Mouse (Mus musculus) limb, embryonic 10.5 days (tissue): ENCODE measurements around the gene Dnajc28. TPM values are rescaled to one million over a fixed set of nuclear protein-coding genes. Genes with fewer than 3 reads are reported as not detected.

Experiments
- DNase-seq: peaks from one replicate; pipeline ENCODE4 v3.0.0-alpha.2; 2017; ENCODE audit warnings: low spot score
- H3K27ac ChIP-seq: fragments of 300-500 bp; sonication (generic); 2 replicates; pipeline ENCODE4 v1.5.1; 2016; ENCODE audit warnings: mild to moderate bottlenecking
- H3K27me3 ChIP-seq: fragments of 300-500 bp; sonication (generic); 2 replicates; pipeline ENCODE4 v1.6.1; 2016; ENCODE audit warnings: low read depth, mild to moderate bottlenecking; ENCODE audit not compliant: poor library complexity, severe bottlenecking
- H3K36me3 ChIP-seq: fragments of 300-500 bp; sonication (generic); 2 replicates; pipeline ENCODE4 v1.6.1; 2016; ENCODE audit warnings: mild to moderate bottlenecking, moderate library complexity
- H3K4me1 ChIP-seq: fragments of 300-500 bp; sonication (generic); 2 replicates; pipeline ENCODE4 v1.6.1; 2016
- H3K4me3 ChIP-seq: fragments of 300-500 bp; sonication (generic); 2 replicates; pipeline ENCODE4 v1.5.1; 2016; ENCODE audit warnings: mild to moderate bottlenecking, moderate library complexity
- H3K9me3 ChIP-seq: fragments of 300-500 bp; sonication (generic); replicated peaks from 2 replicates; pipeline ENCODE4 v1.6.1; 2016; ENCODE audit warnings: mild to moderate bottlenecking
- WGBS: fragments of 180-500 bp; shearing (Covaris S2); methylation state at CpG from one replicate; pipeline ENCODE4 v1.1.7; 2016; 5-methylcytosine and 5-hydroxymethylcytosine counted together
- polyA plus RNA-seq: library from polyadenylated mRNA; unstranded; fragments of >200 nt; fragmentation: Nextera tagmentation; extraction: Ambion mirVana; gene quantifications from 2 replicates; pipeline ENCODE4 v1.2.1, GENCODE M21; 2016

Gene Dnajc28
- polyA plus RNA-seq: 3.0 and 4.6 TPM in 2 replicates

GRCm38 (mm10) chr16:91618511-91619501, at the start of gene Dnajc28:
TSS of gene Dnajc28 (minus strand) at chr16:91619026.
- Histone ChIP-seq H3K4me3 (peak within 1 kb of the TSS; percentile 80), H3K36me3 (peaks cover 42% of the 10 kb centered on the region), H3K27ac (peak within 1 kb of the TSS; percentile 79), H3K9me3 (no peaks in the 10 kb centered on the region), H3K4me1 (no peaks in the 10 kb centered on the region; the same call in 1 of the 2 replicates), H3K27me3 (peaks cover 14% of the 10 kb centered on the region; the same call in 1 of the 2 replicates)
- WGBS: 10% methylated on average over 39 of the region's 39 CpGs
- DNase-seq: peak; percentile 76

- 92% methylated on average over 3 of the region's 3 CpGs for WGBS
- no peak overlapping the region for H3K27ac ChIP-seq
- H3K9me3 ChIP-seq: no peaks in the 10 kb centered on the region
- no peak for DNase-seq
- no peak overlapping the region for H3K4me3 ChIP-seq
- no peaks in the 10 kb centered on the region for H3K27me3 ChIP-seq
- no peaks in the 10 kb centered on the region for H3K4me1 ChIP-seq
- peaks cover 100% of the 10 kb centered on the region for H3K36me3 ChIP-seq
These were observed 45.0 kb upstream of the Dnajc28 start for GRCm38 (mm10) chr16:91663795-91664194.

- H3K36me3 ChIP-seq: peaks cover 100% of the 10 kb centered on the region
- H3K4me3 ChIP-seq: no peak overlapping the region
- no peak for DNase-seq
- no peak overlapping the region for H3K27ac ChIP-seq
- no peaks in the 10 kb centered on the region for H3K9me3 ChIP-seq
- H3K4me1 ChIP-seq: no peaks in the 10 kb centered on the region
- H3K27me3 ChIP-seq: no peaks in the 10 kb centered on the region
- 97% methylated on average over 16 of the region's 16 CpGs for WGBS
These were observed 43.5 kb upstream of the Dnajc28 start for GRCm38 (mm10) chr16:91662336-91662735.

- Histone ChIP-seq H3K9me3 (no peaks in the 10 kb centered on the region), H3K4me3 (no peak overlapping the region), H3K27ac (no peak overlapping the region), H3K27me3 (no peaks in the 10 kb centered on the region), H3K36me3 (peaks cover 100% of the 10 kb centered on the region), H3K4me1 (no peaks in the 10 kb centered on the region)
- no peak for DNase-seq
- 89% methylated on average over 1 of the region's 1 CpGs for WGBS
These were observed 42.6 kb upstream of the Dnajc28 start for GRCm38 (mm10) chr16:91661397-91661796.

GRCm38 (mm10) chr16:91659798-91660197, 41.0 kb upstream of the Dnajc28 start:
- Histone ChIP-seq H3K4me3 (no peak overlapping the region), H3K9me3 (no peaks in the 10 kb centered on the region), H3K27me3 (no peaks in the 10 kb centered on the region), H3K4me1 (no peaks in the 10 kb centered on the region), H3K36me3 (peaks cover 100% of the 10 kb centered on the region), H3K27ac (no peak overlapping the region)
- WGBS: 98% methylated on average over 20 of the region's 20 CpGs
- DNase-seq: no peak

- WGBS: 98% methylated on average over 5 of the region's 5 CpGs
- Histone ChIP-seq H3K4me1 (no peaks in the 10 kb centered on the region), H3K36me3 (peaks cover 100% of the 10 kb centered on the region), H3K9me3 (no peaks in the 10 kb centered on the region), H3K27ac (no peak overlapping the region), H3K4me3 (no peak overlapping the region), H3K27me3 (no peaks in the 10 kb centered on the region)
- no peak for DNase-seq
These were observed 39.6 kb upstream of the Dnajc28 start for GRCm38 (mm10) chr16:91658471-91658870.

- Histone ChIP-seq H3K27me3 (no peaks in the 10 kb centered on the region), H3K4me3 (no peak overlapping the region), H3K9me3 (no peaks in the 10 kb centered on the region), H3K36me3 (peaks cover 100% of the 10 kb centered on the region), H3K27ac (no peak overlapping the region), H3K4me1 (no peaks in the 10 kb centered on the region)
- DNase-seq: no peak
- WGBS: 98% methylated on average over 17 of the region's 17 CpGs
These were observed 38.5 kb upstream of the Dnajc28 start for GRCm38 (mm10) chr16:91657285-91657684.

DNA sequence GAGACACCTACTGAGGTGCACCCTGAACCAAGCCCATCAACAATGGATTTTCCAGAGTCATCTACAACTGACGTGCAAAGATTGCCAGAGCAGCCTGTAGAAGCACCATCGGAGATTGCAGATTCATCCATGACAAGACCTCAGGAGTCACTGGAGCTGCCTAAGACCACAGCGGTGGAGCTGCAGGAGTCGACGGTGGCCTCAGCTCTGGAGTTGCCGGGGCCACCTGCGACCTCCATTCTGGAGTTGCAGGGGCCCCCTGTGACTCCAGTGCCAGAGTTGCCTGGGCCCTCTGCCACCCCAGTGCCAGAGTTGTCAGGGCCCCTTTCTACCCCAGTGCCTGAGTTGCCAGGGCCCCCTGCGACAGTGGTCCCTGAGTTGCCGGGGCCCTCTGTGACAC, 36.5 kb upstream of the Dnajc28 start:
- Histone ChIP-seq H3K9me3 (no peaks in the 10 kb centered on the region), H3K27me3 (no peaks in the 10 kb centered on the region), H3K27ac (no peak overlapping the region), H3K36me3 (peaks cover 97% of the 10 kb centered on the region), H3K4me1 (no peaks in the 10 kb centered on the region), H3K4me3 (no peak overlapping the region)
- WGBS: 95% methylated on average over 9 of the region's 9 CpGs
- DNase-seq: no peak

GRCm38 (mm10) chr16:91652191-91652590, 33.4 kb upstream of the Dnajc28 start:
- Histone ChIP-seq H3K36me3 (peaks cover 68% of the 10 kb centered on the region), H3K27ac (no peak overlapping the region), H3K4me3 (no peak overlapping the region), H3K9me3 (no peaks in the 10 kb centered on the region), H3K4me1 (peaks cover 4% of the 10 kb centered on the region), H3K27me3 (no peaks in the 10 kb centered on the region)
- no peak for DNase-seq
- WGBS: 95% methylated on average over 3 of the region's 3 CpGs

- no peaks in the 10 kb centered on the region for H3K27me3 ChIP-seq
- no peaks in the 10 kb centered on the region for H3K9me3 ChIP-seq
- H3K4me3 ChIP-seq: no peak overlapping the region
- no peak overlapping the region for H3K27ac ChIP-seq
- DNase-seq: no peak
- H3K36me3 ChIP-seq: peaks cover 44% of the 10 kb centered on the region
- H3K4me1 ChIP-seq: peaks cover 12% of the 10 kb centered on the region
These were observed 31.0 kb upstream of the Dnajc28 start for GRCm38 (mm10) chr16:91649781-91650180.

- Histone ChIP-seq H3K4me1 (peaks cover 12% of the 10 kb centered on the region), H3K27ac (no peak overlapping the region), H3K27me3 (no peaks in the 10 kb centered on the region), H3K4me3 (peak overlapping the region; percentile 88), H3K9me3 (no peaks in the 10 kb centered on the region), H3K36me3 (peaks cover 39% of the 10 kb centered on the region)
- DNase-seq: no peak
- WGBS: 73% methylated on average over 3 of the region's 3 CpGs
These were observed 30.4 kb upstream of the Dnajc28 start for GRCm38 (mm10) chr16:91649246-91649645.

DNA sequence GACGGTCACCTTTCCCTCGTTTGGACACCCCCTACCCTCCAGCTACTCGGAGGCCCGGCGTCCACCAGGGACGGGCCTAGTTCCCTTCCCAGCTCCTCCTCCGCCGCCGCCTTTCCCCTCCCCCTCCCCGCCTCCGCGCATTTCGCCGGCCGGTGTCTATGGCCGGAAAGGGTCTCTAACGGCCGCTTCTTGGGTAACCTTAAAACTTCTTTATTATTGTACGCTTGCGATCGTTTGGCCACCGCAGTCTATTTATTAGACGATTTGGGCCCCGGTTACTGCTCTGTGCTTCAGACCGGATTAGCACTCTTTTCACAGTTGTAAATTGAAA, 29.4 kb upstream of the Dnajc28 start:
- Histone ChIP-seq H3K36me3 (peaks cover 31% of the 10 kb centered on the region), H3K27me3 (no peaks in the 10 kb centered on the region), H3K4me3 (peak overlapping the region; percentile 88), H3K27ac (peak overlapping the region; percentile 99), H3K9me3 (no peaks in the 10 kb centered on the region), H3K4me1 (peaks cover 12% of the 10 kb centered on the region)
- WGBS: under 1% methylated on average over 25 of the region's 25 CpGs
- DNase-seq: peak; percentile 89

DNA sequence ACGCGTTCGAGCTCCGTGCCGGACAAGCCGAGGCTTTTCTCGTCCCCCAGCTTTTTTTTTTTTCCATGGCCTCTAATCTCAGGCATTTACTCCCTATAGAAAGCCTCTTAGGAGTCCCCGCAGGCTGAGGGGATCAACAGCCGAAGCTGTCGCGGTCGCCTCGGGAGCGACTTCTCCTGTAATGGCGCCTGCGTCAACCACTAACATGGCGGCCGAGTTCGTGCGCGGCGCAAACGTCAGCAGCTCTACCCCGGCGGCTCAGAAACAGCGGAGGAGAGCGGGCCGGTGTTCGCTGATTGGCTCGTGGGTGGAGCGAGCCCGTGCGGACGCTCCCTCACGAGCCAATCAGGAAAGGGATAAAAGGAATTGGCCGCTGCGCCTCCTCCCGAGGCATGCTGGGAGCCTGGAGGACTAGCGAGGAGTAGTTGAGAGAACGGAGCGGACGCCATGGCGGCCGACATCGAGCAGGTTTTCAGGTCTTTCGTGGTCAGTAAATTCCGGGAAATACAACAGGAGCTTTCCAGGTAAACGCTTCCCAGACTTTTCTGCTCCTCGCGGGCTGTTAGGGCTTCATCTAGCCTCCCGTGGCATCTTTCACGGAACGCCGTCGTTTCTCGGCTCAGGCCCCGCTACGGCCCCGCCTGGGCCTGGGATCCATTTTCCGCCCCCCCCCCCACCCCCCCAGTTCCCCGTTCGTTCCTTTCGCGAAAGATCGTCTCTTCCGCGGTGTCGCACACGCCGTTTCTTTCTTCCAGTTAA, 28.8 kb upstream of the Dnajc28 start, which contains the start of gene Son:
TSS of gene Son (plus strand) at position 46 of the 759 bp plus-strand sequence.
- no peaks in the 10 kb centered on the region for H3K27me3 ChIP-seq
- DNase-seq: peak; percentile 93
- H3K9me3 ChIP-seq: no peaks in the 10 kb centered on the region
- peaks cover 31% of the 10 kb centered on the region for H3K36me3 ChIP-seq
- peak within 1 kb of the TSS; percentile 99 for H3K27ac ChIP-seq
- under 1% methylated on average over 69 of the region's 70 CpGs for WGBS
- peaks cover 12% of the 10 kb centered on the region for H3K4me1 ChIP-seq
- peak within 1 kb of the TSS; percentile 88 for H3K4me3 ChIP-seq
